Mouse (Mus musculus) right cerebral cortex, postnatal 4 days (tissue): ENCODE data around the gene Ly6g6c.

ENCODE experiments used
- DNase-seq: peaks from one replicate; pipeline ENCODE4 v3.0.0-alpha.2; 2022

Ly6g6c gene

GRCm38 (mm10) chr17:35085208-35085865 is 20.1 kb downstream of the Ly6g6c start, which contains the start of gene Ly6g6f:
TSS of gene Ly6g6f (minus strand) at chr17:35085610.
- DNase-seq: no peak

- DNase-seq: no peak
These were observed 23.0 kb downstream of the Ly6g6c start for GRCm38 (mm10) chr17:35088151-35088550.

GRCm38 (mm10) chr17:35088825-35089644 is 23.8 kb downstream of the Ly6g6c start, which contains the start of gene Abhd16a:
TSS of gene Abhd16a (plus strand) at chr17:35089263.
- peak; percentile 91 for DNase-seq

GRCm38 (mm10) chr17:35090166-35090932 is 25.2 kb downstream of the Ly6g6c start:
- DNase-seq: no peak

GRCm38 (mm10) chr17:35092403-35093198 is 27.4 kb downstream of the Ly6g6c start:
- no peak for DNase-seq

GRCm38 (mm10) chr17:35094475-35095365 is 29.5 kb downstream of the Ly6g6c start:
- DNase-seq: no peak

- no peak for DNase-seq
These were observed 31.4 kb downstream of the Ly6g6c start for GRCm38 (mm10) chr17:35096597-35096996.

GRCm38 (mm10) chr17:35097164-35097655 is 32.0 kb downstream of the Ly6g6c start:
- no peak for DNase-seq

GRCm38 (mm10) chr17:35100196-35100765 is 35.1 kb downstream of the Ly6g6c start:
- DNase-seq: no peak

- no peak for DNase-seq
These were observed 36.0 kb downstream of the Ly6g6c start for GRCm38 (mm10) chr17:35101161-35101560.

- no peak for DNase-seq
These were observed 37.1 kb downstream of the Ly6g6c start for GRCm38 (mm10) chr17:35102299-35102698.

GRCm38 (mm10) chr17:35103221-35103690 is 38.1 kb downstream of the Ly6g6c start:
- no peak for DNase-seq

GRCm38 (mm10) chr17:35104079-35104478 is 38.9 kb downstream of the Ly6g6c start:
- no peak for DNase-seq

- DNase-seq: no peak
These were observed 39.6 kb downstream of the Ly6g6c start for GRCm38 (mm10) chr17:35104754-35105153.

- DNase-seq: peak; percentile 38
These were observed 40.7 kb downstream of the Ly6g6c start for GRCm38 (mm10) chr17:35105740-35106389.

- no peak for DNase-seq
These were observed 41.3 kb downstream of the Ly6g6c start for GRCm38 (mm10) chr17:35106522-35106921.

GRCm38 (mm10) chr17:35108097-35108496 is 42.9 kb downstream of the Ly6g6c start, which contains the start of gene Ly6g5c:
TSS of gene Ly6g5c (plus strand) at chr17:35108279.
- no peak for DNase-seq

GRCm38 (mm10) chr17:35111774-35112173 is 46.6 kb downstream of the Ly6g6c start:
- no peak for DNase-seq

GRCm38 (mm10) chr17:35115046-35116019 is 50.1 kb downstream of the Ly6g6c start, which contains the start of gene Ly6g5b:
TSS of gene Ly6g5b (minus strand) at chr17:35115428.
- no peak for DNase-seq
